Mouse (Mus musculus) gastrocnemius, adult 18-20 months (tissue): Measurements from ENCODE around the gene Ier3. TPM values are rescaled to one million over a fixed set of nuclear protein-coding genes. Genes with fewer than 3 reads are reported as not detected.

Experiments
- DNase-seq: peaks from one replicate; pipeline ENCODE4 v3.0.0; 2021; ENCODE audit warnings: low spot score
- long read RNA-seq, 2 experiments: library from polyadenylated mRNA; stranded (forward); transcript quantifications; one replicate each; pipeline ENCODE4 v2.0.0; 2021
- total RNA-seq, 2 experiments: library from RNA; stranded (reverse); gene quantifications; 2 replicates each; pipeline ENCODE4 v1.2.3; 2021

Gene Ier3
- 1 to 10 TPM; 7.1 to 8.0 TPM for total RNA-seq
- long read RNA-seq, experiment 1, partial matches to known transcripts, result 0 of 2 reads
- long read RNA-seq, experiment 1, other reads (novel, unspliced or antisense), result 1 of 2 reads
- long read RNA-seq, experiment 2, partial matches to known transcripts, result 0 of 3 reads
- long read RNA-seq, experiment 2, other reads (novel, unspliced or antisense), result 2 of 3 reads

- peak; percentile 86 for DNase-seq
Observed at GRCm38 (mm10) chr17:35821439-35822430, at the start of gene Ier3. Gene Ier3 (plus strand): TSS chr17:35821684.

GRCm38 (mm10) chr17:35776811-35777609 lies 44.5 kb upstream of the Ier3 start:
- peak; percentile 90 for DNase-seq

- no peak for DNase-seq
Observed at GRCm38 (mm10) chr17:35778965-35779364, 42.5 kb upstream of the Ier3 start.

- DNase-seq, result no peak
Observed at GRCm38 (mm10) chr17:35779466-35780205, 41.8 kb upstream of the Ier3 start.

GRCm38 (mm10) chr17:35780362-35780761 lies 41.1 kb upstream of the Ier3 start:
- DNase-seq, result no peak

GRCm38 (mm10) chr17:35782398-35782797 lies 39.1 kb upstream of the Ier3 start:
- DNase-seq, result no peak

GRCm38 (mm10) chr17:35782924-35783323 lies 38.6 kb upstream of the Ier3 start:
- no peak for DNase-seq

- no peak for DNase-seq
Observed at GRCm38 (mm10) chr17:35783944-35784343, 37.5 kb upstream of the Ier3 start.

- DNase-seq, result no peak
Observed at GRCm38 (mm10) chr17:35785140-35785539, 36.3 kb upstream of the Ier3 start.

- no peak for DNase-seq
Observed at GRCm38 (mm10) chr17:35787493-35787892, 34.0 kb upstream of the Ier3 start.

GRCm38 (mm10) chr17:35788025-35788424 lies 33.5 kb upstream of the Ier3 start:
- no peak for DNase-seq

- no peak for DNase-seq
Observed at GRCm38 (mm10) chr17:35790933-35791332, 30.6 kb upstream of the Ier3 start.

GRCm38 (mm10) chr17:35792837-35793236 lies 28.6 kb upstream of the Ier3 start:
- no peak for DNase-seq

- no peak for DNase-seq
Observed at GRCm38 (mm10) chr17:35795099-35795498, 26.4 kb upstream of the Ier3 start.

- DNase-seq, result no peak
Observed at GRCm38 (mm10) chr17:35795656-35796055, 25.8 kb upstream of the Ier3 start.

- no peak for DNase-seq
Observed at GRCm38 (mm10) chr17:35796835-35797234, 24.6 kb upstream of the Ier3 start.

GRCm38 (mm10) chr17:35800905-35801304 lies 20.6 kb upstream of the Ier3 start:
- DNase-seq, result no peak

GRCm38 (mm10) chr17:35803020-35803419 lies 18.5 kb upstream of the Ier3 start:
- no peak for DNase-seq

GRCm38 (mm10) chr17:35803858-35804399 lies 17.6 kb upstream of the Ier3 start:
- DNase-seq, result no peak

GRCm38 (mm10) chr17:35808073-35808472 lies 13.4 kb upstream of the Ier3 start:
- peak; percentile 71 for DNase-seq

- DNase-seq, result no peak
Observed at GRCm38 (mm10) chr17:35809395-35809794, 12.1 kb upstream of the Ier3 start.
